Mouse (Mus musculus) lung, adult 2 months (tissue): ENCODE measurements around the gene Fzd2.

ENCODE experiments used
- CTCF ChIP-seq: fragments of 200-500 bp; IDR thresholded peaks from 2 replicates; pipeline ENCODE4 v1.5.1; 2011; ENCODE audit warnings: mild to moderate bottlenecking, low read length, control low read depth; ENCODE audit not compliant: insufficient read depth
- POLR2A ChIP-seq: fragments of 200-500 bp; IDR thresholded peaks from 2 replicates; pipeline ENCODE4 v1.6.1; 2011; ENCODE audit warnings: low read depth, mild to moderate bottlenecking, control low read depth, low read length, borderline replicate concordance; ENCODE audit errors: extremely low read depth

GRCm38 (mm10) chr11:102609483-102609882, 5.3 kb downstream of the Fzd2 start:
- no peak for TF ChIP-seq CTCF
- TF ChIP-seq POLR2A, result no peak
